Mouse (Mus musculus): ENCODE data around the gene Adarb1. TPM values are rescaled to one million over a fixed set of nuclear protein-coding genes. Genes with fewer than 3 reads are reported as not detected.

Gene Adarb1
- 7.9 and 8.8 TPM in 2 replicates for polyA plus RNA-seq (2015; fragmentation: Nextera tagmentation; extraction: Ambion mirVana)

- WGBS: 0% methylated on average over 50 of the region's 57 CpGs
- Histone ChIP-seq H3K4me3 (peak within 1 kb of the TSS; percentile 75), H3K9me3 (replicated peaks) (no peaks in the 10 kb centered on the region; the same call in 1 of the 2 replicates), H3K9ac (peak within 1 kb of the TSS; percentile 81), H3K4me1 (peaks cover 17% of the 10 kb centered on the region), H3K27ac (peak within 1 kb of the TSS; percentile 66), H3K27me3 (peaks cover 24% of the 10 kb centered on the region), H3K4me2 (peak within 1 kb of the TSS; percentile 98), H3K36me3 (ENCODE audit: poor library complexity, severe bottlenecking) (no peaks in the 10 kb centered on the region)
- ATAC-seq: peak; percentile 95
Observed at GRCm38 (mm10) chr10:77418138-77418537, at the start of gene Adarb1. Adarb1 (minus strand) TSS chr10:77418270.

DNA sequence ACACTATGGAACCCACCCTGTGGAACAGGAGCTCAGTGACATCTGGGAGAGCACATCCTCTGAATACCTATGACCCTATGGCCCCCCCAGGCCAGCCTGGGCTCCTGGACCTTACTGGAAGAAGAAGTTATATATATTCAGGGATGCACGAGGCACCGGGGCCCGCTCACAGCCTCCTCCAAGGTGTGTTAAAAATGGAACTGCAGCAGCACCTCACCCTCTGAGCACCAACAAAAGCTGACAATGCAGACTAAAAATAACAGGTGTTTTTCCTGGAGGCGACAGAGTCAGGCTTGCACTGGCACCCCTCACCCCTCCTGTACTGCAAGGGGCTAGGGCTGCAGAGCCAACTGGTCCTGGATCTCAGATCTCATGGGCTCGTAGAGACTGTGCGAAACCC is 49.3 kb upstream of the Adarb1 start:
- H3K4me3 ChIP-seq: no peak overlapping the region
- no peaks in the 10 kb centered on the region for H3K4me1 ChIP-seq
- H3K9ac ChIP-seq: no peak overlapping the region
- H3K27ac ChIP-seq: no peak overlapping the region
- no peak overlapping the region for H3K4me2 ChIP-seq
- no peaks in the 10 kb centered on the region for H3K36me3 ChIP-seq (ENCODE audit: poor library complexity, severe bottlenecking)
- no peaks in the 10 kb centered on the region for H3K27me3 ChIP-seq
- no peaks in the 10 kb centered on the region for H3K9me3 ChIP-seq (replicated peaks)
- 90% methylated on average over 6 of the region's 6 CpGs for WGBS
- no peak for ATAC-seq

DNA sequence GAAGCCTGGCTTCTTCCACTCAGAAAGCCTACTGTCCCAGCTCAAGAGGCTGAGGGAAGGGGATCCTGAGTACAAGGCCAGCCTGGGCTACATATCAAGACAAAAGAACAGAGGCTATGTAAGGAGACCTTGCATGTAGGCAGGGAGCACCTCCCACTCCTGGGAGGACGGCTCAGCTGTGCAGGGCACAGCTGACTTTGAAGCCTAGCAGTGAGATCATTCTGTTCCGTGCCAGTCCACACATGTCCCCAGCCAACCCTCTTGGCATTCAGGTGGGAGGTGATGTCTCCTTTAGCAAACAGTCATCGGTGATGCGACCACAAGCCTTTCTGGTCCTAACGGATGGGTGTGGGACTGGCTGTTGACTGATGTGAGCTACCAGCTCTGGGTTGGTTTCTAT is 47.8 kb upstream of the Adarb1 start:
- Histone ChIP-seq H3K4me3 (no peak overlapping the region), H3K4me2 (no peak overlapping the region), H3K4me1 (no peaks in the 10 kb centered on the region), H3K9ac (no peak overlapping the region), H3K9me3 (replicated peaks) (no peaks in the 10 kb centered on the region), H3K36me3 (ENCODE audit: poor library complexity, severe bottlenecking) (no peaks in the 10 kb centered on the region), H3K27me3 (no peaks in the 10 kb centered on the region), H3K27ac (no peak overlapping the region)
- WGBS: 83% methylated on average over 5 of the region's 5 CpGs
- no peak for ATAC-seq

GRCm38 (mm10) chr10:77464181-77464936 is 46.3 kb upstream of the Adarb1 start:
- no peak overlapping the region for H3K4me3 ChIP-seq
- H3K27ac ChIP-seq: no peak overlapping the region
- H3K9me3 ChIP-seq (replicated peaks): no peaks in the 10 kb centered on the region
- H3K9ac ChIP-seq: no peak overlapping the region
- H3K4me2 ChIP-seq: no peak overlapping the region
- H3K27me3 ChIP-seq: no peaks in the 10 kb centered on the region
- H3K4me1 ChIP-seq: no peaks in the 10 kb centered on the region
- WGBS: 74% methylated on average over 10 of the region's 10 CpGs
- H3K36me3 ChIP-seq (ENCODE audit: poor library complexity, severe bottlenecking): no peaks in the 10 kb centered on the region
- ATAC-seq: no peak

DNA sequence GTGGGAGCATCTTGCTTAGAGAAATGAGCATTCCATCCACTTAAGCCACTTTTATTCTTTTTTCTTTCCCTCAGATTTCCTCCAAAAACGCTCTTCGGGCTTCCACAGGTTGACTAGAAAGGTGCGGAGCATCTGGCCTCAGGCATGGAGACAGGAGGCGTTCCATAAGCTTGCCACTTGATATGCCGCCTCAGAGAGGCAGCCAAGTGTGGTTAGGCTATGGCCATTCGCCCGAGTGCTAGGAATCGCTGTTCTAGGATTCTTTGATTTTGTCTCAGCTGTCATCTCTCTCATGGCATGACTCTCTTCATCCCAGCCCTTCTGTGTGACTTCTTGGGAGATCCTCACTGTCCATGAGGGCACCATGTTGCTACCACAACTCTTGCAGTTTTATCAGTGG is 43.1 kb upstream of the Adarb1 start:
- H3K9me3 ChIP-seq (replicated peaks): no peaks in the 10 kb centered on the region
- no peaks in the 10 kb centered on the region for H3K4me1 ChIP-seq
- no peaks in the 10 kb centered on the region for H3K27me3 ChIP-seq
- ATAC-seq: no peak
- H3K4me2 ChIP-seq: no peak overlapping the region
- no peak overlapping the region for H3K9ac ChIP-seq
- no peak overlapping the region for H3K27ac ChIP-seq
- H3K4me3 ChIP-seq: no peak overlapping the region
- WGBS: 91% methylated on average over 8 of the region's 8 CpGs
- no peaks in the 10 kb centered on the region for H3K36me3 ChIP-seq (ENCODE audit: poor library complexity, severe bottlenecking)

DNA sequence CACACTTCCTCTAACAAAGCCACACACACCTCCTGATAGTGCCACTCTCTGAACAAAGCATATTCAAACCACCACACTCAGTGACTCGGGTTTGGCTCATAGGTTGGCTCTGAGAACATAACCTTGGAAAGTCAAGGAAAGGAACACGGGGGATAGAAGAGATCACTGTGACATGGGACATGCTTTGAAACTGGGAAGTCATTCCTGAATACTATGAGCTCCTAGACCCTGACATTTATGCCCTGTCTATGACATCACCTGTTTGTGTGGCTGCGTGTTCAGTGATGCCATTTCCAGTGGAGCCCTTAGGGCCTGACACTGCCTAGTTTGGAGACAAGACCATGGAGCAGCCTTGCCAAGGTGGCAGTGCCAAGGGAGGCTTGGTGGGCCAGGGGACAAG is 39.6 kb upstream of the Adarb1 start:
- no peak overlapping the region for H3K9ac ChIP-seq
- H3K4me2 ChIP-seq: no peak overlapping the region
- ATAC-seq: no peak
- no peaks in the 10 kb centered on the region for H3K36me3 ChIP-seq (ENCODE audit: poor library complexity, severe bottlenecking)
- no peaks in the 10 kb centered on the region for H3K27me3 ChIP-seq
- WGBS: 80% methylated on average over 3 of the region's 3 CpGs
- no peaks in the 10 kb centered on the region for H3K9me3 ChIP-seq (replicated peaks)
- H3K27ac ChIP-seq: no peak overlapping the region
- no peak overlapping the region for H3K4me3 ChIP-seq
- no peaks in the 10 kb centered on the region for H3K4me1 ChIP-seq

DNA sequence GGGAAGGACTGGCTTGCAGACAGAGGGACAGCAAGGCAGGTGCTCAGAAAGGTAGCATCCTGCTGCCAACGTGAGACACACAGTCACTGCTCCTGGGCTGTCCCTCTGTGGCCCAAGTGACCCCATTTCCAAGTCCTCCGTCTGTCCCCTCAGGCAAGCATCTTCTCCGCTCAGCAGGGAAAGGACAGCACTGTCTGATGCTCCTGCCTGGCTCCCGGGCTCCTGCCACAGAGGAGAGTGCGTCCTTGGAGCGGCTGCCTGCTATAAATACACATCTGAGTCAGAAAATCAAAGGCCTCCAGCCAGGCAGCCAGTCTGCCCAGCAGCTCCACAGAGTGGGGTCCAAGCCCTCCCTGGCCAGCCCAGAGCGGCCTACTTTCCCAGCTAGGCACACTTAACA is 38.4 kb upstream of the Adarb1 start:
- Histone ChIP-seq H3K4me1 (no peaks in the 10 kb centered on the region), H3K36me3 (ENCODE audit: poor library complexity, severe bottlenecking) (no peaks in the 10 kb centered on the region), H3K27ac (no peak overlapping the region), H3K4me3 (no peak overlapping the region), H3K9ac (no peak overlapping the region), H3K9me3 (replicated peaks) (no peaks in the 10 kb centered on the region), H3K27me3 (no peaks in the 10 kb centered on the region), H3K4me2 (no peak overlapping the region)
- 66% methylated on average over 7 of the region's 7 CpGs for WGBS
- ATAC-seq: no peak

DNA sequence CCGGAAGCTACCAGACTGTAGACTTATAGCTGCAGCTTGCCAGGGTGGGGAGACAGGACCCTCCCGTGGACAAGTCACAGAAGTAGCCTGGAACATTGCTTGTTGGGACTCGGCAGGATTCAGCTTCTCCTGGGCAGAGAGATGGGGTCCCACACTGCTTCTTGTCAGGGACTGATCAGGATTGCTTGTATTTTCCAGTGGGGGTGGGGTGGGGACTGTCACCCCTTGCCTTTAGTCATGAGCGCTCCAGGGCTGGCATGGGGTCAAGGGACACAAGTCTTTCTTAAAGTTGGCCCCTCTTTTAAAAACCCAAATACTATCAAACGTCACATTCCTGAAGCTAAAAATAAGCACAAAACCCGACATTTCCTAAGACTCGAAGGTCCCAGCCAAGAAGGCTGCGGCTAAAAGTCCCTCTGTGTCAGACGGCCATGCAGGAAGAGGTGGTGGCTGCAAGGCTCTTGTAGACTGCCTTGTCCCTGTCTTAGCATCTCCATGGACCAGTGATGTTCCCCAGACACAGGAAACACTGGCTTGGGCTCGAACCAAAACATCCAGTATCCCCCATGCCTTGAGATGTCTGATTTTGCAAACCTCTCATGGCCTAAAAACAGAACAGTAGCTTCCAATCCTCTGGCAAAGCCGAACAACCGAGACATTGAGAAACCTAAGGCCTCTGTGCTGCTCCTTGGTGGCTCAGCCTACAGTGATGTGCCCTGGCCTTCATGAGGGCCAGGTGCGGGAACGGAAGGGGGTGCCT is 37.4 kb upstream of the Adarb1 start:
- Histone ChIP-seq H3K27ac (no peak overlapping the region), H3K4me1 (no peaks in the 10 kb centered on the region), H3K9me3 (replicated peaks) (no peaks in the 10 kb centered on the region), H3K27me3 (no peaks in the 10 kb centered on the region), H3K9ac (no peak overlapping the region), H3K4me3 (no peak overlapping the region), H3K36me3 (ENCODE audit: poor library complexity, severe bottlenecking) (no peaks in the 10 kb centered on the region), H3K4me2 (no peak overlapping the region)
- WGBS: 86% methylated on average over 14 of the region's 14 CpGs
- ATAC-seq: no peak

- ATAC-seq: no peak
- Histone ChIP-seq H3K4me2 (no peak overlapping the region), H3K9me3 (replicated peaks) (no peaks in the 10 kb centered on the region), H3K27ac (no peak overlapping the region), H3K4me1 (no peaks in the 10 kb centered on the region), H3K9ac (no peak overlapping the region), H3K27me3 (no peaks in the 10 kb centered on the region), H3K36me3 (ENCODE audit: poor library complexity, severe bottlenecking) (no peaks in the 10 kb centered on the region), H3K4me3 (no peak overlapping the region)
- 90% methylated on average over 6 of the region's 6 CpGs for WGBS
Observed at GRCm38 (mm10) chr10:77454795-77455194, 36.7 kb upstream of the Adarb1 start.

DNA sequence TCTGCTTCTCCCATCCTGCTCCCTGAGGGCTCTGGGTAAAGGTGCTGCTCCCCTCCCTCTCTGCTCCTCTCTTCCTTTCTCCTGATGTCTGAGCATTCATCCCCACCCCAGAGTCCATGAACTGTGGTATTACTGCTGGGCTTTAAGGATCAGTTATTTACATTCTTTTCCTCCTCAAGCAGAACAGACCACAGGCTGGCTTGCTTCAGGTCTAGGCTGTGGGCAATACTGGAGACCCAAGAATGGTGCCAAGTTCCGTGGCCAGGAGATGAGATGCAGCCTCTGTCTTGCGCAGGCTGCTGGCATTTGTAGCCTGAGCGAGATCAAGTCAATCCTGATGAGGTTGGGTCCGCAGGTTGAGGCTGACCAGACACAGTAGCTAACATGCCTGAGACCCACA is 33.8 kb upstream of the Adarb1 start:
- no peaks in the 10 kb centered on the region for H3K36me3 ChIP-seq (ENCODE audit: poor library complexity, severe bottlenecking)
- no peak overlapping the region for H3K9ac ChIP-seq
- no peak overlapping the region for H3K4me3 ChIP-seq
- 93% methylated on average over 4 of the region's 4 CpGs for WGBS
- ATAC-seq: no peak
- no peaks in the 10 kb centered on the region for H3K27me3 ChIP-seq
- no peaks in the 10 kb centered on the region for H3K9me3 ChIP-seq (replicated peaks)
- no peak overlapping the region for H3K27ac ChIP-seq
- no peaks in the 10 kb centered on the region for H3K4me1 ChIP-seq
- no peak overlapping the region for H3K4me2 ChIP-seq

DNA sequence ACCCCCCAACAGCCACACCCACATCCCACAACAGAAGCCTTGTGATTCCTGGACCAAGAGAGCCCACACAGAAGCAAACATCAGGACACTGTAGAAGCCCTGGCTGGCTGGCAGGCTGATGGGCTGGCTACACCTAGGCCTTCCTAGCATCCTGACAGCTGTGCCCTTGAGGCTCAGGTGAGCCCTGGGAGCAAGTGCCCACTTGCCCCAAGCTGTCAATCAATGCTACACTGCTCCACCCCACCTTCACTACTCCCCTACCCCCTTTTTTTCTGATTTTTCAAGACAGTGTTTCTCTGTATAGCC is 32.0 kb upstream of the Adarb1 start:
- H3K36me3 ChIP-seq (ENCODE audit: poor library complexity, severe bottlenecking): no peaks in the 10 kb centered on the region
- no peaks in the 10 kb centered on the region for H3K27me3 ChIP-seq
- no peaks in the 10 kb centered on the region; the same call in 1 of the 2 replicates for H3K9me3 ChIP-seq (replicated peaks)
- H3K4me2 ChIP-seq: no peak overlapping the region
- H3K9ac ChIP-seq: no peak overlapping the region
- H3K27ac ChIP-seq: no peak overlapping the region
- H3K4me3 ChIP-seq: no peak overlapping the region
- H3K4me1 ChIP-seq: no peaks in the 10 kb centered on the region
- no peak for ATAC-seq

DNA sequence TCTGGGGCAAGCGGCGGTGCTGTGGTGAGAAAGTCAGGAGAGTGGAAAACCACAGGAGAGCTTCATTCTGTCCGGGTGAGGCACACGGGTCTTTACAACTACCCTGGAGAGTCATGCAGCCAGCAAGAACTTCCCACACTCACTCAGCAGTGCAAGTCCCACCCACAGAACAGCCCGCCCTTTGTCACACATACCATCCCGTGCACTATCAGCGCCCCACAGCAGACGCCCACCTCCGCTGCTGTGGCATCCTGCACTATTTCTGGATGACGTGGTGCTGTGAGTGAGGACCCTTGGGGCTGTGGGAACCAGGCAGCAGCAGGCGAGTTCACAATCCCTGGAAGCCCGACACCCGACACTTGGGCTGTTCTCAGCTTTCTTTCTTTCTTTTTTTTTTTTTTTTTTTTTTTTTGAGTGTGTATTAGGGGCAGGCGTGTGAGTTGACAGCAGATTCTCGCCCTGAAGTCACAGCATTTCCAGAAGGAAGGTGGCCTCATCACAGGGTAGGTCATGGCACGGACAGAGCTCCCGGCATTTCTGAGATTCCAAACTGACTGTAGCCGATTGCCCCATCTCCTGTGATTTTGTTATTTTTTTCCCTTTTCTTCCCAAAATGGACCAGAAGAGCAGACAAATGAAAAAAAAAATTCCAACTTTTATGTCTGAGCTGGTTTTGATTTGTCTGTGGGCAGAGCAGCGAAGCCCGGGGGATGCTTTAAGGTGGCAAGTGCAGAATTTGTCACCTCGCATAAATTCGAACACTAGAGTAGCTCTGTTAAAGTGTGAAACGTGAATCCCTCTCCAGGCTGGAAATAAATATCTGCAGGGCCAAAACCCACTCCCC is 31.5 kb upstream of the Adarb1 start:
- Histone ChIP-seq H3K4me3 (no peak overlapping the region), H3K27ac (no peak overlapping the region), H3K4me1 (no peaks in the 10 kb centered on the region), H3K4me2 (no peak overlapping the region), H3K36me3 (ENCODE audit: poor library complexity, severe bottlenecking) (no peaks in the 10 kb centered on the region), H3K27me3 (no peaks in the 10 kb centered on the region), H3K9me3 (replicated peaks) (no peaks in the 10 kb centered on the region; the same call in 1 of the 2 replicates), H3K9ac (peak overlapping the region; percentile 26; the same call in 1 of the 2 replicates)
- 53% methylated on average over 23 of the region's 23 CpGs for WGBS
- ATAC-seq: no peak
